Mouse (Mus musculus) midbrain, postnatal 0 days (tissue): ENCODE data around the gene Ifit1. TPM values are rescaled to one million over a fixed set of nuclear protein-coding genes. Genes with fewer than 3 reads are reported as not detected.

Source experiments
- ATAC-seq: fragments of 200-750 bp; cut with Nextera tagmentation; 2 replicates; pipeline ENCODE4 v1.8.0; 2017; ENCODE audit warnings: moderate number of reproducible peaks, mild to moderate bottlenecking, moderate TSS enrichment, moderate library complexity; ENCODE audit not compliant: low FRiP score
- DNase-seq: peaks from one replicate; pipeline ENCODE4 v3.0.0-alpha.2; 2015; ENCODE audit warnings: low spot score
- H3K27ac ChIP-seq: fragments of 300-500 bp; sonication (generic); 2 replicates; pipeline ENCODE4 v1.5.1; 2014; ENCODE audit warnings: low read depth, mild to moderate bottlenecking, low read length, mixed read lengths
- H3K27me3 ChIP-seq: fragments of 300-500 bp; sonication (generic); 2 replicates; pipeline ENCODE4 v1.6.1; 2014; ENCODE audit warnings: low read length, control low read depth, mixed read lengths; ENCODE audit not compliant: insufficient read depth
- H3K36me3 ChIP-seq: fragments of 300-500 bp; sonication (generic); 2 replicates; pipeline ENCODE4 v1.6.1; 2014; ENCODE audit warnings: low read length, control low read depth, mixed read lengths; ENCODE audit not compliant: insufficient read depth
- H3K4me1 ChIP-seq: fragments of 300-500 bp; sonication (generic); 2 replicates; pipeline ENCODE4 v1.6.1; 2014; ENCODE audit warnings: mild to moderate bottlenecking, control low read depth, antibody characterized with exemption, low read length, mixed read lengths; ENCODE audit not compliant: insufficient read depth
- H3K4me2 ChIP-seq: fragments of 300-500 bp; sonication (generic); 2 replicates; pipeline ENCODE4 v1.6.1; 2014; ENCODE audit warnings: low read depth, mild to moderate bottlenecking, low read length, mixed read lengths; ENCODE audit not compliant: poor library complexity, severe bottlenecking
- H3K4me3 ChIP-seq: fragments of 300-500 bp; sonication (generic); 2 replicates; pipeline ENCODE4 v1.5.1; 2014; ENCODE audit warnings: low read depth, mild to moderate bottlenecking, low read length, moderate library complexity
- H3K9ac ChIP-seq: fragments of 300-500 bp; sonication (generic); replicated peaks from 2 replicates; pipeline ENCODE4 v1.6.1; 2014; ENCODE audit warnings: mild to moderate bottlenecking, low read length, moderate library complexity, mixed read lengths; ENCODE audit not compliant: poor library complexity, severe bottlenecking
- H3K9me3 ChIP-seq: fragments of 300-500 bp; sonication (generic); 2 replicates; pipeline ENCODE4 v1.6.1; 2016; ENCODE audit warnings: low read length, control low read depth
- CTCF ChIP-seq: IDR thresholded peaks from 2 replicates; pipeline ENCODE4 v1.5.1; 2016; ENCODE audit warnings: antibody characterized with exemption, mild to moderate bottlenecking
- WGBS: fragments of 180-500 bp; shearing (Covaris S2); extraction: QIAGEN DNeasy Blood & Tissue Kit; methylation state at CpG from one replicate; pipeline ENCODE4 v1.1.7; 2014; 5-methylcytosine and 5-hydroxymethylcytosine counted together
- polyA plus RNA-seq: library from polyadenylated mRNA; unstranded; fragments of >200 nt; fragmentation: Nextera tagmentation; extraction: Ambion mirVana; gene quantifications from 2 replicates; pipeline ENCODE4 v1.2.1, GENCODE M21; 2015
- total RNA-seq: library from RNA; depleted of rRNA; stranded (reverse); fragments of >200 nt; gene quantifications from 2 replicates; pipeline ENCODE4 v1.2.3, GENCODE M21; 2014

Gene Ifit1
- total and polyA plus RNA-seq, 2 experiments from 2014 or later = 1.0 to 2.6 TPM

DNA sequence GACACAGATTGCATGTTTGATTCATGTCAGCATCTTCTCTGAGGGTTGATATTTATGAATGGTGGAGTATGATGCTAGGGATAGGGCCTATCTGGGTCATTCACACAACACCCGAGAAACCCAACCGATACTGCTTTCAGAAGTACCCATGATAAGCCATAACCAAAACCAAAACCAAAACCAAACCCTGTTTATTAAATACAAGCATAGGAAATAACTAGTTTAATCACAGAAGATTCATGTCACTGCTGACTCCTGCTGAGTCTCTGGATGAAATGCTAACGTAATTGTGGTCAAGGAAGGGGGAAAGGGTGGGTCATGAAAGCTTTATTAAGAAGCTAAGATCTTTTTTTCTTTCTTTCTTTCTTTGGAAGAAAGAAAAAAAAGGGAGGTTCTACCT is 9.6 kb downstream of the Ifit1 start:
- DNase-seq (no peak), ATAC-seq (no peak)
- no peaks in the 10 kb centered on the region for H3K9me3 ChIP-seq
- H3K4me3 ChIP-seq = no peak overlapping the region
- no peaks in the 10 kb centered on the region for H3K4me1 ChIP-seq
- WGBS = 91% methylated on average over 3 of the region's 3 CpGs
- no peak overlapping the region for H3K9ac ChIP-seq
- H3K36me3 ChIP-seq = no peaks in the 10 kb centered on the region
- H3K4me2 ChIP-seq = no peak overlapping the region
- no peak for TF ChIP-seq CTCF
- H3K27ac ChIP-seq = no peak overlapping the region
- H3K27me3 ChIP-seq = no peaks in the 10 kb centered on the region

DNA sequence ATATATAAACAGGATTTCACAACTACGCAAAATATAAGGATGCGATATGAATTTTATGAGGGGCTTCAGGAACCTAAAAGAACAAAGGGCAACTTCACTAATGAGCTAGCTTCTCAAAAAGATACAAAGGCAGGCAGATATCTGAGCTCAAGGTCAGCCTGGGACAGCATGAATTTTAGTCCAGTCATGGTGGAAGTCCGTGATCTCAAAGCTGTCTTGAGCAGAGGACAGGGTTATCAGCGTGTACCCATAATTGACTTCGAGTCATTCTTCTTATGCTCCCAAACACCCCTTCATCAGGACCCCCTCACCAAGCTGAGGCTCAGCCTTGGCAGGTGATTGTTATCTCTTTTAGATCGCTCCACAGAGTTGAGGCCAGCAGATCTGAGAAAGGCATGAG is 10.3 kb downstream of the Ifit1 start:
- no peaks in the 10 kb centered on the region for H3K36me3 ChIP-seq
- no peaks in the 10 kb centered on the region for H3K9me3 ChIP-seq
- H3K27me3 ChIP-seq = no peaks in the 10 kb centered on the region
- no peak overlapping the region for H3K9ac ChIP-seq
- no peak overlapping the region for H3K4me3 ChIP-seq
- DNase-seq (no peak), ATAC-seq (no peak)
- H3K4me2 ChIP-seq = no peak overlapping the region
- no peak overlapping the region for H3K27ac ChIP-seq
- WGBS = 88% methylated on average over 6 of the region's 6 CpGs
- no peaks in the 10 kb centered on the region for H3K4me1 ChIP-seq
- TF ChIP-seq CTCF = no peak

DNA sequence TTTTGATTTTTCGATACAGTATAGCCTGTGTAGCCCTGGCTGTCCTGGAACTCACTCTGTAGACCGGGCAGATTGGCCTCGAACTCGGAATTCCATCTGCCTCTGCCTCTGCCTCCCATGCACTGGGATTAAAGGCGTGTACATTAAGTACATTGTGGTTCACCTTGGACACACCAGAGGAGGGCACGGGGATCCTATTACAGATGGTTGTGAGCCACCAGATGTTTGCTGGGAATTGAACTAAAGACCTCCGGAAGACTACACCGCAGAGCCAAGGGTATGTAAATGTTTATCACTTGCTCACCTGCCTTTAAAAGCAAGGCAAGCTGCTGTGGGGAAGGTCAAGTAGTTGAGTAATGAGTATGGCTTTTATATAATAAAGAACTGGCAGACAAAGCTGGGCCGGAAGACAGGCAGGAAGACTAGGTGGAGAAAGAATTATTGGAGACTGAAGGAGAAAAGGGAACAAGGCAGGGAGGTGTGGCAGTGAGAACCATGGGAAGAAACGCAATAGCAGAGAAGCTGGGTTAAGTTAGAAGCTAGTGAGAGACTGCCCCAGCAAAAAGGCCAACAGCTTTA is 14.6 kb downstream of the Ifit1 start:
- ATAC-seq = no peak
- TF ChIP-seq CTCF = no peak
- Histone ChIP-seq H3K36me3 (no peaks in the 10 kb centered on the region), H3K27me3 (no peaks in the 10 kb centered on the region), H3K27ac (no peak overlapping the region), H3K4me3 (no peak overlapping the region), H3K9ac (no peak overlapping the region), H3K4me1 (no peaks in the 10 kb centered on the region), H3K9me3 (no peaks in the 10 kb centered on the region), H3K4me2 (no peak overlapping the region)
- no peak for DNase-seq
- 88% methylated on average over 10 of the region's 10 CpGs for WGBS

- no peak overlapping the region for H3K27ac ChIP-seq
- H3K4me2 ChIP-seq = no peak overlapping the region
- no peaks in the 10 kb centered on the region for H3K36me3 ChIP-seq
- H3K9me3 ChIP-seq = no peaks in the 10 kb centered on the region
- ATAC-seq = no peak
- H3K4me1 ChIP-seq = no peaks in the 10 kb centered on the region
- no peak overlapping the region for H3K9ac ChIP-seq
- WGBS = 31% methylated on average over 2 of the region's 2 CpGs
- no peaks in the 10 kb centered on the region for H3K27me3 ChIP-seq
- no peak overlapping the region for H3K4me3 ChIP-seq
- TF ChIP-seq CTCF = no peak
- no peak for DNase-seq
Observed at GRCm38 (mm10) chr19:34656511-34657298, 16.0 kb downstream of the Ifit1 start.

DNA sequence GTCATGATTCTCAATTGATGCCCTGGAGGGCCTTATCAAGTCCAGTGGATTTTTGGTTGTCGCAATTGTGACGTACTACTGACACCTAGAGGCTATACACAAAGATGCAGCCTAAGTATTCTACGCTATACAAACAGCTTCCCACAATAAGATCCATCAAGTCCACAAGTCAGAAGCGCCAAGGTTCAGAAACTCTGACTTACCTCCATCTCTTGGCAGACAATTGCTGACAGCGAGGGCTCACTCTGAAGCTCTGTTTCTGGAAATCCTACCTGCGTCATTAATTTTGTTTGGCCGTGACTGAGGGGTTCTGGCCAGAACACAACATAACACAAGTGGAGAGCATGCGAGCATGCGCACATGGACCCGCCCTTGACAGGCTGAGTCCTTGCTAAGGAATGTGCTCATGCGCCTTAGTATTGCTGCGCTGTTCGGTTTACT is 21.4 kb downstream of the Ifit1 start:
- Histone ChIP-seq H3K27ac (no peak overlapping the region), H3K4me2 (peak overlapping the region; percentile 40), H3K4me1 (no peaks in the 10 kb centered on the region), H3K27me3 (no peaks in the 10 kb centered on the region), H3K9me3 (no peaks in the 10 kb centered on the region), H3K36me3 (no peaks in the 10 kb centered on the region), H3K9ac (0 out of 2 replicates have a peak overlapping the region, but pooled peaks have one; percentile 15), H3K4me3 (peak overlapping the region; percentile 28; the same call in 1 of the 2 replicates)
- 18% methylated on average over 13 of the region's 13 CpGs for WGBS
- TF ChIP-seq CTCF = peak; percentile 92
- ATAC-seq = peak; percentile 92
- DNase-seq = peak; percentile 87

DNA sequence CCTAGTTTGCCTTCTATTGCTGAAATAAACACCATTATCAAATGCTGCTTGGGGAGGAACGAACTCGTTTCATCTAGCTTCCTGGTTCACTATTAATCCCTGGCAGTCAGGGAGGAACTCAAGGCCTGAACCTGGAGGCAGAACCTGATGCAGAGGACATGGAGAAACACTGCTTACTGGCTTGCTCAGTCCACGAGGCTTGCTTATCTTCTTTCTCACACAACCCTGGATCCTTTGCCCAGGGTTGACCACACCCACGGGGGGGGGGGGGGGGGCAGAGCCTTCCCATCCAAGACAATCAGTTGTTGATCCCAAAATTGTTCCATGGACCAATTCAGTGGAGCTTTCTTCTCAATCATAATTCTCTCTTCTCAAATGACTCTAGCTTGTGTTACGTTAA is 22.1 kb downstream of the Ifit1 start:
- H3K4me3 ChIP-seq = no peak overlapping the region
- H3K4me2 ChIP-seq = no peak overlapping the region
- H3K9me3 ChIP-seq = no peaks in the 10 kb centered on the region
- ATAC-seq (no peak), DNase-seq (no peak)
- no peaks in the 10 kb centered on the region for H3K36me3 ChIP-seq
- H3K4me1 ChIP-seq = no peaks in the 10 kb centered on the region
- 57% methylated on average over 5 of the region's 5 CpGs for WGBS
- H3K9ac ChIP-seq = no peak overlapping the region
- TF ChIP-seq CTCF = no peak
- H3K27me3 ChIP-seq = no peaks in the 10 kb centered on the region
- no peak overlapping the region for H3K27ac ChIP-seq
